Mouse (Mus musculus) monocyte, adult 5-6 weeks (primary cell): ENCODE results near the gene Id1. TPM values are rescaled to one million over a fixed set of nuclear protein-coding genes. Genes with fewer than 3 reads are reported as not detected.

ENCODE experiments used
- ATAC-seq: fragments of 153-309, 156-312 bp; replicated peaks from 2 replicates; pipeline ENCODE4 v1.8.0; 2017; ENCODE audit warnings: mild to moderate bottlenecking; ENCODE audit not compliant: low TSS enrichment, insufficient number of reproducible peaks, severe bottlenecking, poor library complexity, low FRiP score
- total RNA-seq: library from RNA; stranded (forward); fragments of 200-1000, 200-491, 200-594 nt; gene quantifications from 3 replicates; pipeline ENCODE4 v1.2.3, GENCODE M21; 2017

The Id1 gene
- total RNA-seq, 1 experiment from 2014 or later = 15.7 TPM

DNA sequence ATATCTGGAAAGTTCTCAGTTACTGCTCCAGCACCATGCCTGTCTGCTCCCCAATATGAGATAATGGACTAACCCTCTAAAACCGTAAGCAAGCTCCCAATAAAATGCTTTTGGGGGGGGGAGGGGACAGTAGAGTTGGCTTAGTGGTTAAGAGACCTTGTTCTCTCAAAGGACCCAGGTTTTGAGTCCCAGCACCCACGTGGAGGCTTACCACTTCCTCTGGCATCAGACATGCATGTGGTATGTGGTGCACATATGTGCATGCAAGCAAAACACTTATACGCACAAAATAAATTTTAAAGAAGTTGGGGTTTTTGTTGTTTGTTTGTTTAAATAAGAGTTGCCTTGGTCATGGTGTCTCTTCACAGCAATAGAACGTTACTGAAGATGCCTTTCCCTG lies 39.3 kb downstream of the Id1 start:
- ATAC-seq = no peak

DNA sequence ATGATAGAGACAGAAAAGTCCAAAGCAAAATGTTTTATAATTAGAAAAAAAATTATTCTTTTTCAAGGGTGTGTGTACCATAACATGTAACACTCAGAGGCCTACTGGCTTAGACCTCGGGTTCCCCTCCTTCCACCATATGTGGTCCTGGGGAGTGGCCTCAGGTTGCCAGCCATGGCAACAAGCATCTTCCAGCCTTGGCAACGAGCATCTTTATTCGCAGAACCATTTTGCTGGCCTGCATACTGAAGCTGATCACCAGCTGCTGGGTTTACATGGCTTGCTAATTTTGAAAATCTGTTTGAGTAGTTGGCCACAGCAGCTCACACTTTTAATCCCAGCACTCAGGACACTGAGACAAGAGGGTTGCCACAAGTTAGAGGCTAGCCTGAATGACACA lies 40.0 kb downstream of the Id1 start:
- no peak for ATAC-seq

DNA sequence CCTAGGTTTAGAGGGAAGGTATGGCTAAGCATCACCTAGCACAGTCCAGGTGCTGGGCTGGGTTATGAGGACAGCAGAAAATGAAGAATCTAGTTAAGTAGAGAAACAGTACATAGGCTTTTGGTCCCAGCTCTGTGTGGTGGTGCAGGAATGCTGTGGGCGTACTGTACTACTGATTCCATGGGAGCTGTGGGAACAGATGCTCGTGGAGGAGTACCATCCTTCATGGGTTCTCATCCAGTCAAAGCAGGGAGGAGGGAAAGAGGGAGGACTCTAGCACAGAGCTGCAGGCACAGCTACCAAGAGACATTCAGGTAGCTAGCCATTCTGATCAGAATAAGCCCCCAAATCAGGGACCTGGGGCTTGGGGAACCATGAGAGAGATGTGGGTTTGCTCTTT lies 40.4 kb downstream of the Id1 start:
- no peak for ATAC-seq

DNA sequence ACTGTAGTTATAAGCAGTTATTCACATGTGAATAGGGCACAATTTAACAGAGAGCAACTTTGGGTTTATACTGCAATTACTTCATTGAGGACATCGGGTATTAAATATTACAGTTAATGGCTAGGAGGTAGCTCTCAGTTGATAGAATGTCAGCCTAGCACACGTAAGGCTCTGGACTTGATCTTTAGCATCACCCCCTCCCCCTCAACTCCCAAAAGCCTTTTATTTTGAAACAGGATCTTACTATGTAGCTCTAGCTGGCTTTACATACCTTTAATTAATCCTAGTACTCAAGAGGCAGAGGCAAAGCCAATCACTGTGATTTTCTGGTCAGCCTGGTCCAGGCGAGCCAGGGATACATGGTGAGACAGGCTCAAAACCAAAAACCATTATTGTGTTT lies 41.0 kb downstream of the Id1 start:
- ATAC-seq = no peak

DNA sequence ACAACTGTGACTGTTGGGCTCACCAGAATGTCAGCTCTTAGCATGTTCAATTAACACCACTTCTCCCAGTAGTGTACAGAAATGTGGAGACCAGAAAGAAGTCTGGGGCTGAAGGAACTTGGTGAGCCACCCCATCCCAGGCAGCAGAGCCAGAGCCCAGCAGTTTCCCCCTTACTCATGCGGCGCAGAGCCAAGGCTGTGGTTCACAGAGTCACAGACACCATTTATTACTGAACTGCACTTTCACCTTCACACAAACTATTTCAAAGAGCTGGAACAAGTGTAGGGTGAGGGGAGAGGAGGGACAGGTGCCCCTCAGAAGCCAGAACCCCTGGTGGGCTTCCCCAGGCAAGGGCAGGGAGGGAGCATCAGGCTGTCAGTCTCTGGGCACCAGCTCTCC lies 44.4 kb downstream of the Id1 start:
- ATAC-seq = no peak

DNA sequence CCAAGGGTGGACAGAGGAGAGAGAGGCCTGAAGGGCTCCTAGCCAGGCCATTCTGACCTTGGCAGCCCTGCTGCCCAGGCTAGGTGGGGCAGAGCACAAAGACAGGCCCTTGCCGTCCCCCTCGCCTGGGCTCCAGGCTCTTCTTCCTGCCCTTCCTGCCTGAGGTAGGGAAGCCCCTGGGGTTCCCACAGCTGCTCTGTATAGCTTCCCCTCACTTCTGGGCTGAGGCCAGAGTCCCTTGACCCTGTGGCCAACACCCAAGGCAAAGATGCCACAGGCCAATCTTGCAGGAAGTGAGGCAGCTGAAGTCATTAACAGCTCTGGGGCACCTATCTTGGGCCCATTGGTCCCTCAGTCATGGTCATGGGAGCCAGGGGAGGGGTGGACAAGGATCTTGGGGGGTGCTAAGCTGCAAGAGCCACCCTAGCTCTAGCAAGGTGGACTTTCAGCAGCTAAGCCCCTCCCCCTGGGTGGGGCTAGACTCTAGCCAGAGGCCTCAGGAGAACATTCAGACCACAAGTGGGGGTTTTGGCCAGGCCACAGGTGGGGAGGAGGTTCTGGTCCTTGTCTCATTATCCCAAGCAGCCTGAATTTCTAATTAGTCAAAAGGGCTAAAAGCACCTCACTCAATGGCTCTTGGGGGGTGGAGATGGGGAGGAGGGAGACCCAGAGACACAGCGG lies 45.1 kb downstream of the Id1 start:
- peak; percentile 34; the same call in 1 of the 2 replicates for ATAC-seq

DNA sequence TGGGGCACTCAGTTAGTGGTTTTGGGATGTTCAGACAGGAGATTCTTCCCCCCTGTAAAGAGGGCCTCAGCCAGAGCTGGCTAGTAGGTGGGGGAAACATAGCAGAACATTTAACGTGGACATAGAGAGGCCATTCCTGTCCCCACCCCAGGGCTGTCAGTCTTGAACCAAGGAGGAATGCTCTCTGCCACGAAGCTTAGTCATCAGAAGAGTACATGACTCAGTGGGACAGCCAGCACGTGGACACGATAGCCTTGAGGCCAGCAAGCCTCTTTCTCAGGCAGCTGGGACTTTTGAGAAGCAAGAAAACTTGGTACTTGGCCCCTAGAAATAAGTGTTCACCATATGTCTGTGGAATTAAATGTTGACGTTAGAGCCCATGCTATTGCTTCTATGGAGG lies 46.6 kb downstream of the Id1 start:
- ATAC-seq = no peak

DNA sequence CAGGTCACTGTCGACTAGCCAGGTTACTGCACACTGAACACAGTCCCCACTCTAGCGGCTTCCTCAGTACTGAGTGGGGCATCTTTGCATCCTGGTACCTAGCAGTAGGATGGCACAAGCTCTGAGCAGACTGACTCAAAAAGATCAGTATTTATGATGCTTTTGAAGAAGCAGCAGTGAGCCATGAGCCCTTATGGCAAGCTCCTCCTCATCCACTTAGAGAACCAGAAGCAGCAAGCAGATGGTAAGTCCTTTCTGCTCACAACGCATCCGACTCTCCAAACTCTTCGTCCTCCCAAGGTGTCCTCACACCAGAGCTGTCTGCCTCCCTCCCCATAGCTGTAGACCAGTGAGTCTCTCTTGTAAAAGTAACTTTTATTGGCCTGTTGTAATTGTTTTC lies 47.2 kb downstream of the Id1 start:
- no peak for ATAC-seq

DNA sequence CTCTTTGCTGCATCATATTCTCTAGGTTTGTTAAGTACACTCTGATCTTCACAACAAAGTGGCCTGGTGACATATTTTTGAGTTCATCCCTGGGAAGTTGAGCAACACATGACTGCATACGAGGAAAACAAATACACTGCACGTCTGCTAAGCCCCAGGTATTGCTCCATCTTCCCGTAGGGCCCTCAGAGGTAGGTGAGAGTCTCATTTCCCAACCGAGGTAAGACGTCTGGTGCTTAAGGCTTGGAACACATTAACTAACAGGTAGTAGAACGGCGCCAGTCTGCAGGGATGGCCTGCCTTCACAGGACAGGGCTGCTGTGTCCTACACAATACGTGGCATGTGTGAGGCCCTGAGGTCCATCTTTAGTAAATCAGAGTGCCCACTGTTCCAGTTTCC lies 48.6 kb downstream of the Id1 start:
- no peak for ATAC-seq

DNA sequence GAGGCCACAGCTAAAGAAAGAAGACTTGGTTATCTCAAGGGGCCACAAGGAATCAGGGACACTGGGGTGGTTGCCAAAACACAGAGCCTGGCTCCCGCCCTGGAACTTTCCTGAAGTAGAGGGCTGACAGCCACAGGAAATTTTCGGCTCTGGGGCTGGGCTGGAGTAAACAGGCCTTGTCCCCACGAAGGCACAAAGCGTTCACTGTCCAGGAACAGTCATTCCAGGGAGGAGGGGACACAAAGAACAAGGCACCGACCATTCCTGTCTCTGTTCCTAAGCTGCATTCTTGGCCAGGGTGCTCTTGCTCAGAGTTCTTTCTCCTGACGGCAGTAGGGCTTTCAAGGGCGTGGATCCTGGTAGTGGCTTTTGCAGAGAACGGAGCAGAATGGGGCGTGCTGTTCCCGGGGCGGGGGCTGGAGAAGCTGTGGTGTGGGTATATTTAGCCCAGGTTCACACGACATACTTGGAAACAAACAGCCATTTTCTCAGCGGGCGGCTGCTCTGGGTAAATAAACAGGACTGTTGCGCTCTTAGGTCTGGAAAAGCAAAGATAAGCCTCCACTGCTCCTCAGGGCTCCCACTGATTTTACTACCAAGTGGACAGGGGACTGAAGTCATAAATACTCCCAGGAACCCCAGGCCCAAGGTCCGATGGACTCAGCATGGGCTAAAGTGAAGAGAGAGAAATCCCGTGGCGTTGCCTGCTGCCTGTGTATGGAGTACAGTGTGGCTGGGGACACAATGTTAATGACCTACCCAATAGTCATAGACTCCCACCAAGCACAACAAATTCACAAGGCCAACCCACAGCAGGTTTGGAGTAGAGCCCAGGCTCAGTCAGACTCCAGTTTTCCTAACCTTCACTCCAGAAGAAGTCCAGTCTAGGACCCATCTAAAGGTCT lies 49.6 kb downstream of the Id1 start:
- ATAC-seq = no peak

Other genes with a start within 250 kb of the Id1 start
- gene Defb22, start 246.1 kb upstream of the Id1 start, total RNA-seq = not detected in 3 replicates
- gene Defb26, start 224.6 kb upstream of the Id1 start, total RNA-seq = not detected in 3 replicates
- not detected in 3 replicates for gene Defb28, start 218.0 kb upstream of the Id1 start, total RNA-seq
- gene Defb29, start 196.2 kb upstream of the Id1 start, total RNA-seq = not detected in 3 replicates
- gene Gm17416, start 166.9 kb upstream of the Id1 start, total RNA-seq = not detected in 3 replicates
- not detected in 3 replicates for gene Defb21, start 163.5 kb upstream of the Id1 start, total RNA-seq
- gene Defb19, start 155.9 kb upstream of the Id1 start, total RNA-seq = not detected in 3 replicates
- not detected in 3 replicates for gene Defb45, start 136.9 kb upstream of the Id1 start, total RNA-seq
- gene Defb36, start 131.9 kb upstream of the Id1 start, total RNA-seq = not detected in 3 replicates
- not detected in 3 replicates for gene Defb25, start 113.2 kb upstream of the Id1 start, total RNA-seq
- gene Rem1, start 109.3 kb upstream of the Id1 start, total RNA-seq = 0.68 to 0.75 TPM in 2 of 3 replicates, not detected in the other
- 74.4 to 107 TPM (median 101 TPM) in 3 replicates for gene H13, start 66.8 kb upstream of the Id1 start, total RNA-seq
- 10.0 to 12.9 TPM (median 10.6 TPM) in 3 replicates for gene Mcts2, start 49.2 kb upstream of the Id1 start, total RNA-seq
- not detected in 3 replicates for gene Cox4i2, start 17.9 kb downstream of the Id1 start, total RNA-seq
- 11.8 to 39.0 TPM (median 21.7 TPM) in 3 replicates for gene Bcl2l1, start 95.5 kb downstream of the Id1 start, total RNA-seq
- gene Tpx2, start 111.7 kb downstream of the Id1 start, total RNA-seq = 1.1 to 2.7 TPM (median 1.6 TPM) in 3 replicates
- not detected in 3 replicates for gene Mylk2, start 175.1 kb downstream of the Id1 start, total RNA-seq
- gene Foxs1, start 197.0 kb downstream of the Id1 start, total RNA-seq = not detected in 3 replicates
- not detected in 3 replicates for gene Dusp15, start 215.4 kb downstream of the Id1 start, total RNA-seq
- gene Ttll9, start 226.2 kb downstream of the Id1 start, total RNA-seq = not detected in 3 replicates